Mouse (Mus musculus) MEL (cell line): ENCODE data around the gene Mad2l1bp.

Experiments
- CHD2 ChIP-seq: IDR thresholded peaks from 2 replicates; pipeline ENCODE4 v1.6.1; 2011; ENCODE audit warnings: low read length, improper control_type of control experiment
- CTCF ChIP-seq, 3 experiments: IDR thresholded peaks in 2 of 3; conservative IDR thresholded peaks in 1 of 3; 2 replicates each; pipeline ENCODE4 v1.5.1; 2011 to 2012; ENCODE audit warnings: low read length in 3 of 3, low read depth in 2 of 3, mild to moderate bottlenecking in 2 of 3, improper control_type of control experiment in 1 of 3, inconsistent platforms in 1 of 3, mixed read lengths in 1 of 3, moderate library complexity in 1 of 3; ENCODE audit not compliant: control insufficient read depth in 1 of 3, insufficient read depth in 1 of 3, poor library complexity in 1 of 3, severe bottlenecking in 1 of 3
- ELF1 ChIP-seq: IDR thresholded peaks from 2 replicates; pipeline ENCODE4 v1.6.1; 2014; ENCODE audit warnings: low read depth, mild to moderate bottlenecking, inconsistent platforms, low read length, improper control_type of control experiment, moderate library complexity
- EP300 ChIP-seq, 2 experiments: IDR thresholded peaks; 2 replicates each; pipeline ENCODE4 v1.6.1; 2011; ENCODE audit warnings: improper control_type of control experiment in 2 of 2, low read length in 2 of 2, low read depth in 1 of 2, mild to moderate bottlenecking in 1 of 2
- MXI1 ChIP-seq: IDR thresholded peaks from 2 replicates; pipeline ENCODE4 v1.6.1; 2011; ENCODE audit warnings: mild to moderate bottlenecking, low read depth, low read length, improper control_type of control experiment
- NRF1 ChIP-seq: IDR thresholded peaks from 2 replicates; pipeline ENCODE4 v1.6.1; 2014; ENCODE audit warnings: low read depth, mild to moderate bottlenecking, inconsistent platforms, low read length, improper control_type of control experiment, moderate library complexity; ENCODE audit not compliant: poor library complexity, insufficient read depth, severe bottlenecking
- POLR2A ChIP-seq, 2 experiments: IDR thresholded peaks; 2 replicates each; pipeline ENCODE4 v1.6.1; 2011 to 2012; ENCODE audit warnings: low read length in 2 of 2, mild to moderate bottlenecking in 2 of 2, control low read depth in 1 of 2, improper control_type of control experiment in 1 of 2, low read depth in 1 of 2, moderate library complexity in 1 of 2; ENCODE audit not compliant: control insufficient read depth in 1 of 2, insufficient read depth in 1 of 2, poor library complexity in 1 of 2
- USF1 ChIP-seq: IDR thresholded peaks from 2 replicates; pipeline ENCODE4 v1.6.1; 2014; ENCODE audit warnings: low read depth, mild to moderate bottlenecking, inconsistent platforms, low read length, improper control_type of control experiment, moderate library complexity
- ZC3H11A ChIP-seq: IDR thresholded peaks from 2 replicates; pipeline ENCODE4 v1.6.1; 2012; ENCODE audit warnings: low read depth, mild to moderate bottlenecking, inconsistent platforms, low read length, improper control_type of control experiment

DNA sequence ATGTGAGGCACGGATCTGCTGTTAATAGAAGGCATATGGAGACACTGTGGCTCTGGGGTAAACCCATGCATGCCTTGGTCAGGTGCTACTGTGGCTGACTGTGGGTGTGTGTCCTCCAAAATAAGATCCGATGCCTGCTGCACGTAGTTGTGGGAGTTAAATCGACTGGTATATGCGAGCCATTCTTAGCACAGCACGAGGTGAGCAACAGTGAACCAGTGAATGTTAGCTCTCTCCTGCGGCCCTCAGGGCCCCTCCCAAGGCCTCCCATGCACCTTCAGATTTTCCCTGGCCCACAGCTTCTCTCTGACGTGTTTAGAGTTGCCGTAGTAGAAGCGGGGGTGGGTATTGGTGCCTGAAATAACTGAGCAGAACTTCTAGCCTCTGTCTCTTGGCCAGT lies 33.7 kb downstream of the Mad2l1bp start:
- TF ChIP-seq ELF1 (no peak), USF1 (no peak), CTCF (IDR thresholded peaks at IDR 0.05 in 2 of 3, conservative IDR thresholded peaks at IDR 0.05 in 1 of 3; ENCODE audit: control insufficient read depth in 1 of 3, insufficient read depth in 1 of 3, low read depth in 2 of 3, low read length in 3 of 3, poor library complexity in 1 of 3, severe bottlenecking in 1 of 3) (no peak), MXI1 (no peak), ZC3H11A (no peak), POLR2A (IDR thresholded peaks at IDR 0.05; ENCODE audit: control insufficient read depth in 1 of 2, insufficient read depth in 1 of 2, low read depth in 1 of 2, low read length in 2 of 2, poor library complexity in 1 of 2) (no peak), CHD2 (no peak), NRF1 (no peak), EP300 (IDR thresholded peaks at IDR 0.05; ENCODE audit: low read depth in 1 of 2, low read length in 2 of 2) (no peak)
